Mouse (Mus musculus): ENCODE measurements around the gene Resp18.

GRCm38 (mm10) chr1:75244175-75244826 lies 33.9 kb downstream of the Resp18 start:
- TF ChIP-seq MAZ (IDR thresholded peaks at IDR 0.05; ENCODE audit: low read depth, low read length) (no peak), RCOR1 (conservative IDR thresholded peaks at IDR 0.05; ENCODE audit: low read depth, low read length) (no peak), TCF12 (IDR thresholded peaks at IDR 0.05; ENCODE audit: low read depth, low read length) (no peak), NRF1 (IDR thresholded peaks at IDR 0.05; ENCODE audit: low read depth, low read length) (no peak), ZNF384 (IDR thresholded peaks at IDR 0.05; ENCODE audit: low read depth, low read length) (no peak), EP300 (IDR thresholded peaks at IDR 0.05; ENCODE audit: low read length) (no peak), CTCF (conservative IDR thresholded peaks at IDR 0.05 in 1 of 2, IDR thresholded peaks at IDR 0.05 in 1 of 2; ENCODE audit: low read depth in 2 of 2, low read length in 2 of 2) (no peak), ZMIZ1 (IDR thresholded peaks at IDR 0.05; ENCODE audit: low read depth, low read length) (no peak), POLR2AphosphoS2 (IDR thresholded peaks at IDR 0.05; ENCODE audit: low read depth, low read length) (no peak), MAFK (IDR thresholded peaks at IDR 0.05; ENCODE audit: insufficient replicate concordance, low read length) (no peak), PAX5 (IDR thresholded peaks at IDR 0.05; ENCODE audit: low read length) (no peak), POLR2A (IDR thresholded peaks at IDR 0.05; ENCODE audit: low read depth, low read length) (no peak)

Data from CH12.LX (cell line).